Mouse (Mus musculus) brain, adult 2 months (tissue): ENCODE results near the gene Fastk.

Experiments
- DNase-seq: peaks from one replicate; pipeline ENCODE4 v3.0.0; 2011; ENCODE audit warnings: low read depth, low spot score

Fastk gene

DNA sequence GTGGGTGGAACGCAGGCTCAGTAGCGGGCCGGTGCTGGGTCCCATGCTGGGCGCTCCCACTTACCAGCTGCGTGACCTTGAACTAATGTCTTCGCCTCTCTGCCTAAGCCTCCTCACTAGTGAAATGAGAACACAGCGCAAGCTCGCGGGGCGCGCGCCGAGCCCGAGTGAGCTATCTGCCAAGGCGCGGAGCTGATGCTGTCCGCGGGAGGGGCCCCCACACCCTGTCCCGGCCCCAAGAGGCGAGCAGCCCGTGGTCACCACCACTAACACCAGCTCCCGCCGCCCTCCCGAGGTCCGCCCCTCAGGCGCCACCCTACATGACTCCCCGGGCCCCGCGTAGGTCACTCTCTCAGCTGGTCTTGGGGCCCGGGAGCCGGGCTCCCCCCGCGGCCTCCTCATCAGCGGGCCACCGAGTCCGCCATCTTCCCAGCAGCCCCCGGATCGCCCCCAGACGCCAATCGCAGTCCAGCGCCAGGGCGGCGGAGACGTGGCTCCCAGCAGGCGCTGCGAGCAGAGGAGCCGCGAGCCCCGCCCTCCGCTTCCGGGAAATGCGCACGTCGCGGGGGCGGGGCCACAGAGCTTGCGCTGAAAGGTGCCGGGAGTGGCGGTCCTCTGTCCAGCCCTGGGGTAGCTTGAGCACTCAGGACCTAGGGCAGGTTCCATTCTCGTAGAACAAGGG is at the start of gene Fastk:
TSS of gene Fastk (minus strand) at position 542 of the 682 bp plus-strand sequence.
- DNase-seq = peak; percentile 98

DNA sequence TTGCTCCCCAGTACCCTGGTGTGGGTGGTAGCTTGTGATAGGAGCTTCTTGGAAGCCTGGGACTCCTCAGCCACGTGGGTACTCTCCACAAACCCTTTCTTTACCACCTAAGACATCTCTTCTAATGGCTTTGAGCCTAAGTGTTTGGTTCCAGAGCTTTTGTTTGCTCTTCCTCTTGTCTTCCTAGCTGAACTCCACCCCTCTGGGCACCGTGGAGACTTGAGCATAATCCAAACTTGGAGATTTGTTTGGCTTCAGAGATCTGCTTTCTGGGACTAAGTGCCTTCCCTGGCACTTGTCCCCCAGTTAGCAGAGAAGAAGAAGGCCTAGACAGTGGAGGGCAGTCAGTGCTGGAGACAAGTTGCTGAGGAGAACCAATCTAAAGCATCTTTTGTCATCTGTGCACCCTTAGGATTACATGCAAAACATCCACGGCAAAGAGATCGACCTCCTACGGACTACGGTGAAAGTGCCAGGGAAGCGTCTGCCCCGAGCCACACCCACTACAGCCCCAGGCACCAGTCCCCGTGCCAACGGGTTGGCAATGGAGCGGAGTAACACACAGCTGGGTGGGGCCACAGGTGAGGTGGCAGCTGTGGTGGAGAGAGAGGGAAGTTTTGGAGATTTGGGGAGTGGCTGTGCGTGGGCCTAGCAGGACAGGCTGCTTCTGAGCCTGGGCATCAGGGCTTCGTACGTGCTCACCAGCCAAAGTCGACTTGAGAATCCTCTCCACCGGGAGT is 47.6 kb upstream of the Fastk start:
- no peak for DNase-seq

DNA sequence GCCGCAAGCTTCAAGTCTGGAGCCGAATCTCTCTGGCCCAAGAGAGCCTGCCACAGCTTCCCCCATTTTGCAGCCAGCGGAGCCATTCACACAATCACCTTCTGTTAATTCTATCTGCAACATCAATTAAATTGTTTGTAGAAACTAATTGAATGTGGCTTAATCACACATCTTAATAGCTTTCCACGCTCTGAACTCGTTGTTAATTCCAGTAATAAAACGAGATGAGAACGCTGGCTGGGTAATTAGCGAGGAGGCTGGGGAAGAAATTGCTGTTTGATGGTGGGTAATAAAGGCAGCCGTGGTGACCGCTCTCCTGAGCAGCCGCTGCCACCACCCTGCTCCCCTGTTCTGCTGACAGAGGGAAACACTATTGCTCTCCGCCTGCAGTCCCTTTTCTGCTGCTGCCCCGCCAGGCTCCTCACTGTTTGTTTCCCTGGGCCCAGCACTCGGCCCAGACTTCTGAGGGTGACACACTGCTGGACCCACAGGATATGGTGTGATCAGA is 45.4 kb upstream of the Fastk start:
- DNase-seq = no peak

DNA sequence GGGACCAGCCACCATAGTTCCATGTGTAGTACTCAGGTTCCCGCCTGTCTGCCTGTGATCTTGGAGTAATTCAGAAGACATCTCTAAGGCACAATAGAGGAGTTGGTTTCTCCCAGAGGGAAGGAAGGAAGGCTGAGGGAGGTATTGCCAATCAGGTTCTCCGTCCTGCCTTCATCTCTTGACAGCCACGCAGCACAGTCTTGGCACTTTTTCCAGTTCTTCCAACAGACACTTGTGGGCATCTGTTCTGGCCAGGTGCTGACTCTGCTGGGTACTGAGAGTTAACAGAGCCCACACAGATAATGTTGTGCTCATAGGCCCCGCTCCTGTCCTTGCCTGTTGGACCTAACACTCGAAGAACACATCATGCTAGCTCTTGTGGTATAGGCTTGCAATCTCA is 41.7 kb upstream of the Fastk start:
- DNase-seq = peak; percentile 68

DNA sequence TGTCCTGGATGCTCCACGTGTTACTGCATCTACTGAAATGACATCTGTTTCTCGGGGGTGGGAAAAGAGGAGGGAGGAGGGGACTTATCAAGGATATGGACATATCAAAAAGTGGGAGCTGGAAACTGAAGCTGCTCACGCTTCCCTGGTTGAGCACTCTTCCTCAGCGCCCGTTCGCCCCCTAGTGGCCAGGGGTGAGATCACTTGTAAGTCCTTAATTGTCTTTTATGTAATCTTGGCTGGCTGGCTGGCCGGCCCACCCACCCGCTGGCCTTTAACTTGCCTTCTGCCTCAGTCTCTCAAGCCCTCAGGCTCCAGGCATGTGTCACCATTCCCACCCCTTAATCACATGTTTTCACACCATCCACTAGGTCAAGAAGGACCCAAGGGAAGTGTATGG is 41.0 kb upstream of the Fastk start:
- DNase-seq = peak; percentile 96

DNA sequence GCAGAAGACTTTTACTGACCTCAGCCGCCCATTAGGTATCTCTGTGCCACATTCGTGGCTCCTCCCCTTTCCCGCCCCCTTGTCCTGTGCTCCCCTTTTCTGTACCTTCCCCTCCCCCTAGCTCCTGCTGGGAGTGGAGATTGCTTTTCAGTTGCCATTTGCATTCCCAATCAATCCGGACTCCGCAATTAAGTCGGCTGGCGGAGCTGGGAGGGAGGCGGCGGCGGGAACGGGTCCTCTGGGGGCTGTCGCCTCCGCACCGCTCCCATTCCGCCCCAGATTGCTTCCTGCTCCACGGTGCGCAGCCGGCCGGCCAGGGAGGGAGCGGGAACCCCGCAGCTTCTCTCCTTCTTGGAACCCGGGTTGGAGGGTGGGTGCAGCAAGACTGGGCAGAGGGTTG is 39.9 kb upstream of the Fastk start:
- DNase-seq = peak; percentile 61

DNA sequence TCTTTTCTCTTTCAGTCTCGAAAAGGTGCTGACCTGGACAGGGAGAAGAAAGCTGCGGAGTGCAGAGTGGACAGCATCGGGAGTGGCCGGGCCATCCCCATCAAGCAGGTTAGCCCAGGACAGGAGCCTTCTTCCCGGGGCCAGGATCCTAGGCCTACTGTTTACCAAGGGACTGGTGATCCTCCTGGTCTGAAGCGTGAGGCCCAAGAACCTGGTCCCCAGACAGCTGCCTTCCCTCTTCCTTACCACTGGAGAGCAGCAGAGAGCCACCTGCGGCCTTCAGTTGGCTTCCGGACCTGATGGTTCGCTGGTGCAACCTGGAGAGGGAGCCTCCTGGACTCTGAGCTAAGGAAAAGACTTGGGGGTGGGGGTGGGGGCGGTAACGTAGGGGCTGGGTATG is 38.2 kb upstream of the Fastk start:
- peak; percentile 91 for DNase-seq

DNA sequence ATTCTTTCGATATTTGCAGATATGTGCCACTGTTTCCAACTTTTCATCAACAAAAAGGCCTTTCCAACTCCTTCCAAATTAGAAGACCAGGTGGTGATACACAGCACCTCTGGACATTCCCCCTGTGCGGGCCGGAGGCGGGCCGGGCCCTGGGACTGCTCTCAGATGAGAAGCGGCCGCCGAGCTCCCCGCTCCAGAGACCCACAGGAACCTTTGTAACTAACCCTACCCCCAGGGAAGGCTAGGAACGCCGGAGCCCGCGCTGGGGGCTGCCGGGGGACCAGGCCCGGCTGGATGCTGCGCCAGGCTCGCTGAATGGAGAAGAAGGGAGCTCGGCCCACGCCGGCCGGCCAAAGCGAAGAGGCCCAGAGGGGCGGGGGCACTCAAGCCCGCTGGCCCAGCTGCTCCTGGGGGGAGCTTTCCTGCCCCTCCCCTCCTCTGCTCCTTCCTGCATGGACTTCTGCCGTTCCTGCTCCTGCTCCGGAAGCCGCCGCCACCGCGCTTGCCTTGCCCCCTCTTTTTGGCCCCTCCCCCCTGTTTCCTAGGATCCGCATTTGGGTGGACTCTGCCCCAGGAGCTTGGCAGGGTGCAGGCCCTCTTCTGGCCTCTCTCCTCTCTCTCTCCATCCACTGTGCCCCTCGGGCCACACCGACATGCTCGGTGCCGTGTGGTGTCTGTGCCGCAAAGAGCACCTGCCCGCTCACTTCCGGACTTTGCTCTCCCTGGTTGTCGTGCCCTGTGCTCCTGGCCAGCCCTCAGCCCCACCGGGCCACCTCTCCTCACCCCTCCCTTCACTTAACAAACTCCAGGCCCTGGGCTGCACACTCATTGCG is 37.4 kb upstream of the Fastk start:
- no peak for DNase-seq

DNA sequence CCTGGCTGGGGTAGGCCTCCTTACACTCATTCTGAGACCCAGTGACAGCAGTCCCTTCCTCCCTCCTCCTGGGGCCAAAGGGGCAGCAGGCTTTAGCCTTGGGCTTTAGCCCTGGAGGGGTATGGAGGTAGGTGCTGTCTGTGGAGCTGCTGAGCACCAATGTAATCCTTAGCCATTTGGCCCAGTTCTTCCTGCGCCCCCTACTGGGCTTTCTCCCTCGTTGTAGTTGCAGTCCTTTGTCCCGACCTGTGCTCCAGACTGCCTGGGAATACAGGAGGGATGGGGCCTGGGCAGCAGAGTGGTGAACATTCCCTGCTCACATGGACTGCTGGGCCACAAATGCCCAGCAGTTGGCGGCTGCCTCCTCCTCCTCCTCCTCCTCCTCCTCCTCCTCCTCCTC is 36.6 kb upstream of the Fastk start:
- peak; percentile 82 for DNase-seq

DNA sequence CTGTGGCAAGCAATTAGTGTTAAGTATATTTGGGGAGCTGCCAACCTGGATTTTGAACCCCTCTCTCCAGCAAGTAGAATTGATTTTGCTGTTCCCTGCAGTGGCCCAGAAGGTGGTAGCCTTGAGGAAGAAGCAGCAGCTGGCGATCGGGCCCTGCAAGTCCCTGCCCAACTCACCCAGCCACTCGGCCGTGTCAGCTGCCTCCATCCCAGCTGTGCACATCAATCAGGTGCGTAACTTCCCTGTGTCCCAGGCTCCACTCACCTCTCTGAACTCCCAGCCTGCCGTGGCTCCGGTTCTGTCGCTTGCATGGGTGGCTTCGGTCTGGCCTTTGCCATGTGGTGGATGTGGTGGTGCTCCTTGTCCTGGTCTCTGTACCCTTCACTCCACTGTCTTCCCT is 32.8 kb upstream of the Fastk start:
- no peak for DNase-seq

DNA sequence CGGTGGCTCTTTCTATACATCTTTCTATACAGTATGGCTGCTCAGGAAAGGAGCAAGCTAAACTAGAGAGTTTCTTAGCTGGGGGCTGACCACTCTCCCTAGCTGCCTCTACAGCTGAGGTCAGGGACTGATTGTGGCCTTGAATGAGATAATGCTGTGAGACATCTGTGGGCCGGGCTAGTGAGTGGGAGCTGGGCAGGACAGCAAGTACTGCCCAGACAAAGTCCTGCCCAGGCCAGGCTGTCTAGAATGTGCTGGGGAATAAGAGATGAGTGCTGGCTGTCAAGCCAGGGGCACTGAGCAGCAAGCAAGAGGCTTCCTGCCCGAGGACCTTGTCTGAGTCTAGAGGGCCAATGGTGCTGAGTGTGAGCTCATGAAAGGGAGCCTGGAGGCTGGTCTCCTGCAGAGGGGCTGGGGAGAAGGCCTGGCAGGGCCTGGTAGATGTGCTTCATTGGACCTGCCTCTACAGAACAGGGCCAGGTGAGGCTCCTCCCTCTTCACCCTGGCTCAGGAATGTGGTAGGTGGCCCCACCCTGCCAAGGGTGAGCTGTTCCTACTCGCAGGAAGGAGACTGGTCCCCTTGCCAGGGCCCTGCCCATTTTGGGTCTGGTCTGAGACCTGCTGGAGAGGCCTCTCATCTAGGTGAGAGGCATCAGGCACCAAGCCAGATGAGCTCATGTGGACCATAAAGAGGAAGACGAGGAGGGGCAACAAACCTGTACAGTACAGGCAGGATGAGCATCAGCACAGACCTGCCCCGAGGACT is 30.6 kb upstream of the Fastk start:
- peak; percentile 61 for DNase-seq

DNA sequence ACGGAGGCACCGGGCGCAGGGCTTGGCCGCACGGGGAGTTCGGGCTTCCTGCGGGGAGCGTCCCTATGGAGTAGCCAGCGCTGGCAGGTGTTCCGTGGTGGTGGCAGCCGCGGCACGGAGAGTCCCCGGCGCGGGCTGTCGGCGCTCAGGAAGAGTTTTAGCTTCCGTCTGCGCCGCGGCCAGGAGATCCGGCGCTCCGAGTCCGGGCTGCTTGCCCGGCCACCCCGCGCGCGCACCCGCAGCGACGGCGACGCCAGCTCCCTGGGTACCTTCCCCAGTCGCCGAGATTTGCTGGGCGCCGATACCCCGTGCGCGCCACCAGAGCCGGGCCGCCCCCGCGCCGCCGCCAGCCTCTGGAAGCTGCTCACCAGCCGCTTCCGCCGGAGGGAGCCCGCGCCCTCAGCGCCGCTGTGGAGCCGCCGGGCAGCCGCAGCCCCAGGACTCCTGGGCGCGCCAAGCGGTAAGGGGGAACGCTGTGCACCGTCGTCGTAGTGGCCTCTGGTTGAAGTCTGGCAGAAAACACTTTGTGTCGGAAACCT is 29.7 kb upstream of the Fastk start:
- DNase-seq = peak; percentile 72

DNA sequence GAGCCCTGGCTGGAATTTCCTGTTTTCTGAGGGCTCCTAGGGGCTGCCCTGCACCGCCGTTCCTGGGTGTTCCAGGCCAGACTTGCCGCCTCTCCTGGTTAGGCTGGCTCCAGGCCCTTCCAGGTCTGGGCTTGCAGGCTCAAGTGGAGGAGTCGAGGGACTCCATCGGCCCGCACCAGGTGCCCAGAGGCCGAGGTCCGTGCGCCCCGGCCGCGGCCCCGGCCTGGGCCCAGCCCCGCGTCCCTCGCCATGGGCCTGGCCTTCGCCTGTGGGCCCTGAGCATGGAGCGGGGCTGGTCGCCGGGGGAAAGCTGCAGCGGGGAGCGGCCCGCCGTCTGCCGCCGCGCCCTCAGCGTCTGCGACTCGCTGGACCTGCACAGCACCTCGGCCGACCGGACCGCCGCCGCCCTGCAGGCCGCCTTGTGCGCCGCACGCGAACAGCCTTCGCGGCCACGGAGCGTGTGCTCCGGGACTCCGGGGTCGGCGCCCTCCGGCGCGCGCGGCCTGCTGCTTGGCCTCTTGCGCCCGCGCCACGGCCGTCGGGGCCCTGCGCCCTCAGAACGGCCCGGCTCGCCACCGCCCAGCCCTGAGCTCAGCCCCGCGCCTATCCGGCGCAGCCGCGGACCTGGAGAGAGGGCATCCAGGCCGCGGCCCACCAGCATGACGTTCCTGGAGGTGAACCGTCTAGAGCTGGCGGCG is 29.1 kb upstream of the Fastk start:
- no peak for DNase-seq

DNA sequence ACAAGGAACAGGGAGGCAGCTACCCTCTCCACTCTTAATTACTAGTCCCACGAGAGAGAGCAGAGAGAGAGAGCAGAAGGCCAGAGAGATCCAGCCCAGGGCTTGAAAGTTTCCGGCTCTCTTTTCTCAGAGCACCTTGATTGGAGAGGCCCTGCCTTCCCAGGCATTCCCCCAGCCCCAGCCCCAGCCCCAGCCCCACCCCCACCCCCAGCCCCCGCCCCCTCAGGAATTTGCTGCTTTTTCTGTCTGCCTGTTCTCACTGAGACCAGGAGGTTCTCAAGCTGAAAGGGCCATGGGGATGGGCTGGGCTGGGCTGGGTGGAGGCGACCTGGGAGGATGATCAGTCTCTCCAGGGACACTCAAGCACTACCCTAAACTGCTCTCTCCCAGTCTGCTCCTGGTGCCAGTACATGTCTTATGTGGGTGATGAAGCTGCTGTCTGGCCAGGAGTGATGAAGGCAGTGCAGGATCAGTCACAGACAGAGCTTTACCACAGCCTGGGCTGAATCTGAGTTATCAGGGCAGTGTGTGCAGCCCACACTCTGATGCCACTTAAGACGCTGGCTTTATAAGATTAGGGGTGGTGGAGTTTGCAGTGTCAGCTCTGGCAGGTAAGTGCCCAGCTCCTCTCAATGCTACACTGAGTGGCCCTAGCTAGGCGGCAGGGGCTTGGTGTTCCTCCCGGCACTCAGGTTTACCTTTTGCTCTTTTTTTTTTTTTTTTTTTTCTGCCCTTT is 28.0 kb upstream of the Fastk start:
- DNase-seq = no peak

DNA sequence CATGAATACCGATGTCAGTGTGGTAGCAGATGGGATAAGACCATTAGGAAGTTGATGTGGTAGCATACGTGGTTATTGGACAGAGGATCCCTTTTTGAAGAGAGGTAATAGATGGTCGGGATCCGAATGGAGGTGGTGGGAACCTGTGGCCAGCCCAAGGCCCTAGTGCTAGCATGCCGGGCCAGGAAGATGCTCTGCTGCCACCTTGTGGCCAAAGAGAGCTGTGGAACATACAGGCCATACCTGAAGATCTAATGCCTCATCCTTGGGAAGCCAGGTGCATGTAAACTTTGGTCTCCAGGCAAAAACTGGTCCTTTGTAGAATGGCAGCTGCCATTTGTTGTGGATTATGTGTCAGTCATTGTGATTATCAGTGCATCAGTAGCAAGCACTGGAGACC is 25.5 kb upstream of the Fastk start:
- DNase-seq = peak; percentile 92

DNA sequence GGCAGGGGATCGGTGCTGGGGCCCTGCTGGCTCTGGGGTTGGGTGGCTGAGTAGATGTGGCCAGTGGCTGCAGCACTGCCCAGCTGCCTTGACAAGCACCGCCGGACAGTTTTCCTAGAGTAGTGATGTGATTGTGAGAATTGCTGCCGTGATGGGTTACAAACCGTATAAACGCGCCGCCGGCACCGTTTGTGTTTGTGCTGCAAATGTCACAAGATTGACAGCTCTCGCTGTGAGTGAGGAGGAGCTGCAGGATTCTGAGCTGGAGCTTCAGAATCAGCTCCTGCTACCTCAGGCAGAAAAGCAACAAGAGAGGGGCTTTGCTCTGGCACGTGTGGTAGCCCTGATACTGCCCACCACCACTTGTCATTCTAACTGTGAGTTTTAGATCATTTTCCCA is 21.7 kb upstream of the Fastk start:
- DNase-seq = no peak

DNA sequence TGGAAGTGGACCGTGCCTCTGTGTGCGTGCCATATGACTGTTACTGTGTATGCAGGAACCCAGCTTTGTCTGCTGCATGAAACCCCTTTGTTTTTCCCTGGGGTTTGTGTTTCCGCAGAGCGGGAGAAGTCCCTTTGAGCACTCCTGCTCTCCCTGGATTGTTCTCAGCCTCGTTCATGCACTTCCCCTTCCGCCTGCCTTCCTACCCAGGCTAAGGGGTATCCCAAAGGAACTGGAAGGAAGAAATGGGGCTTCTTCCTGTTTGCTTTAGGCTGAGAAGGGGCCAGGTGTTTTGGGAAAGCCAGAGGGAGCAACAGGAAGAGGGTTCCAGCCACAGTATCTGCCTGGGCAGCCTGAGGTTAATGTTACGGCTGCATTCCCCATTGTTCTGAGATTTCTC is 10.5 kb upstream of the Fastk start:
- no peak for DNase-seq

DNA sequence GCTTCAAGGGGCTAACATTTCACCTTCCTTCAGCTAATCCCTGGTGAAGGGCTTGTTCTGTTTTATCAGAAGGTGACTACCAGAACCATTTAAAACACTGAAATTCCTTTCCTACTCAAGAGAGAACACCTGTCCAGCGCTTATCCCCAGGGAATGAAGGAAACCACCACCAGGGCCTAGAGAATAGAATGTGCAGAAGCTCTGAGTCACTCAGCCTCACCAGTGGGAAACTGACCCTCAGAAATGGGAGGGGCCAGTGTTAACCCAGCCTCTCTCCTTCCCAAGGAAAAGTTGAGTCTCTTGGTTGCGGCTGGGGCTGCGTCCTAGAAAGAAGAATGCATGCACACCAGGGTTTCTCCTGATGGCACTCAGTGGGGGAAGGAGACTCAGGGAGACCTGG is 10.0 kb upstream of the Fastk start:
- DNase-seq = no peak

DNA sequence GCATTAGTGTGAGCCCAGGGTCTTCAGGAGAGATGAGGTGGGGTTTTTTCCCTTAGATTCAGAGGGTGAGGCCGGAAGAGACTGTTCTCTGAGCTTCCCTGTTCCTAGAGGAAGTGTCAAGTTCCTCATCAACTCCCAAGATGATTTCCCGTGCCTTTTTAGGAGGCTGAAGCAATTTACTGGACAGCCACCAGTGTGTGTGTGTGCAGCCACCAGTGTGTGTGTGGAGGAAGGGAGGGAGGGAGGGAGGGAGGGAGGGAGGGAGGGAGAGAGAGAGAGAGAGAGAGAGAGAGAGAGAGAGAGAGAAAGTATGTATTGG is 8.9 kb upstream of the Fastk start:
- no peak for DNase-seq
